Mouse (Mus musculus) hindbrain, embryonic 15.5 days (tissue): ENCODE measurements around the gene Def8. TPM values are rescaled to one million over a fixed set of nuclear protein-coding genes. Genes with fewer than 3 reads are reported as not detected.
A peak's percentile ranks its signal among the peaks of the same experiment; 100 is the strongest.

Experiments used
- ATAC-seq: fragments of 200-750 bp; cut with Nextera tagmentation; 2 replicates; pipeline ENCODE4 v1.8.0; 2017; ENCODE audit warnings: low read depth, moderate number of reproducible peaks, moderate TSS enrichment; ENCODE audit not compliant: low FRiP score
- H3K27ac ChIP-seq: fragments of 300-500 bp; sonication (generic); replicated peaks from 2 replicates; pipeline ENCODE4 v1.5.1; 2015; ENCODE audit warnings: mild to moderate bottlenecking, inconsistent platforms
- H3K27me3 ChIP-seq: fragments of 300-500 bp; sonication (generic); 2 replicates; pipeline ENCODE4 v1.6.1; 2015; ENCODE audit warnings: control low read depth, inconsistent platforms
- H3K36me3 ChIP-seq: fragments of 300-500 bp; sonication (generic); 2 replicates; pipeline ENCODE4 v1.6.1; 2015; ENCODE audit warnings: control low read depth, inconsistent platforms
- H3K4me1 ChIP-seq: fragments of 300-500 bp; sonication (generic); replicated peaks from 2 replicates; pipeline ENCODE4 v1.6.1; 2015; ENCODE audit warnings: control low read depth, inconsistent platforms
- H3K4me2 ChIP-seq: fragments of 300-500 bp; sonication (generic); 2 replicates; pipeline ENCODE4 v1.6.1; 2015; ENCODE audit warnings: moderate library complexity, mild to moderate bottlenecking, inconsistent platforms
- H3K4me3 ChIP-seq: fragments of 300-500 bp; sonication (generic); 2 replicates; pipeline ENCODE4 v1.5.1; 2015; ENCODE audit warnings: mild to moderate bottlenecking, inconsistent platforms
- H3K9ac ChIP-seq: fragments of 300-500 bp; sonication (generic); 2 replicates; pipeline ENCODE4 v1.6.1; 2015; ENCODE audit warnings: inconsistent platforms
- H3K9me3 ChIP-seq: fragments of 300-500 bp; sonication (generic); 2 replicates; pipeline ENCODE4 v1.6.1; 2016; ENCODE audit warnings: control low read depth, inconsistent platforms
- WGBS: fragments of 180-500 bp; shearing (Covaris S2); methylation state at CpG from one replicate; pipeline ENCODE4 v1.1.7; 2015; 5-methylcytosine and 5-hydroxymethylcytosine counted together
- polyA plus RNA-seq: library from polyadenylated mRNA; unstranded; fragments of >200 nt; fragmentation: Nextera tagmentation; extraction: Ambion mirVana; gene quantifications from 2 replicates; pipeline ENCODE4 v1.2.1, GENCODE M21; 2015

Gene Def8
- polyA plus RNA-seq, 1 experiment from 2014 or later = 51.6 TPM

DNA sequence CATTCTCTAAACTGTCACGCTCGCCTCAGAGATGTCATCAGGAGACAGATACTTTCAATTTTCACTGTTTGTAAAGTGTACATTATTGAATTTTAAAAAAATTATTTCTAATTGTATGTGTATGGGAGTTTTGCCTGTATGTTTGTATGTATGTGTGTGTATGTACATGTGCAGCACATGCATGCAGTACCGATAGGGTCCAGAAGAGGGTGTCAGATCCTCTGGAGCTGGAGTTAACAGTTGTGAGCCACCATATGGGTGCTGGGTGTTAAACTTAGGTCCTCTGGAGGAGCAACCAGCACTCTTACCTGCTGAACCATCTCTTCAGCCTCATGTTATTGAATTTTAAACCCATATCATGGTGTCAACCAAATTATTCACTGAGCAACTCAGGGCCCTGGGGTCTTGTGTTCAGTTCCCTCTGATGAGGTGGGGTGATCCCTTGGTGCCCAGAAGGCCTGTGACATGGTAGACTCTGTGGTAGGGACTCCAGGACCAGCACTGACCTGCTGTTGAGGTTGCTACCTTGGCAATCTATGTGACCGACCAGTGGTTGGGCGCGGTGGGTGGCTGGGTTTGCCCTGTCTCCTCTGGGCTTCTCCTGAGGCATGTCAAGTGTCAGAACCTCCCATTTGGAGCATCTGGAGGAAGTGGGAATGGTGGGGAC, 80.6 kb downstream of the Def8 start:
- Histone ChIP-seq H3K4me1 (no peaks in the 10 kb centered on the region), H3K36me3 (peaks cover 83% of the 10 kb centered on the region), H3K9ac (no peak overlapping the region), H3K4me2 (no peak overlapping the region), H3K27me3 (no peaks in the 10 kb centered on the region), H3K27ac (no peak overlapping the region), H3K9me3 (no peaks in the 10 kb centered on the region), H3K4me3 (no peak overlapping the region)
- no peak for ATAC-seq
- WGBS = 99% methylated on average over 6 of the region's 6 CpGs

DNA sequence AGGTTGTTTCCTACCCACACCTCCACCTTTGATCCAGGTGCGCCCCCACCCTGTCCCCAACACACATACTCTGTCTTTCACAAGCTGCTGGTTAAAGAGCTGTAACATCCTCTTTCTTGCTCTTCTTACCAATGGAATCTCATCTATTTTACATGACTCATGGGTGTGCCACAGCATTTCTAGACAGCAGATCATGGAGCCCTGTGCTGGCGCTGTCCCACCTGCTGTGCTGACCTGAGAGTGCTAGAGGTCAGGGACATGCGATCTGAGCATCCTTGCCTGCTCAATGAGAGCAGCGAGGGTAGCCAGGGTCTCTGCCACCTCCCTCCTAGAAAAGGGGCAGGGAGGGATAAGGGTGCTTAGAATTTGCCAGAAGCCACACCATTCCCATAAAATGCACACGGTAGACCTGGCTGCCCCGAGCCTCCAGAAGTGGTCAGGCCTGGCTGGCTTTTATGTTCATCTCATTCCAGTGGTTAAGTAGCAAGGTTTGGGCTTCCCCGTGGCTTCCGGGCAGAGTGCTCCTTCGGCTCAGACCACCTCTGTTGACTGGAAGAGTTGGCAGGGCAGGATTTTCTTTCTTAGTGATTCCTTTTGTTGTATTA, 81.4 kb downstream of the Def8 start:
- no peaks in the 10 kb centered on the region for H3K27me3 ChIP-seq
- peaks cover 86% of the 10 kb centered on the region for H3K36me3 ChIP-seq
- H3K27ac ChIP-seq = peak overlapping the region; percentile 20; the same call in 1 of the 2 replicates
- WGBS = 87% methylated on average over 9 of the region's 9 CpGs
- H3K9me3 ChIP-seq = no peaks in the 10 kb centered on the region
- no peak for ATAC-seq
- H3K9ac ChIP-seq = no peak overlapping the region
- no peak overlapping the region for H3K4me3 ChIP-seq
- no peak overlapping the region for H3K4me2 ChIP-seq
- no peaks in the 10 kb centered on the region for H3K4me1 ChIP-seq

DNA sequence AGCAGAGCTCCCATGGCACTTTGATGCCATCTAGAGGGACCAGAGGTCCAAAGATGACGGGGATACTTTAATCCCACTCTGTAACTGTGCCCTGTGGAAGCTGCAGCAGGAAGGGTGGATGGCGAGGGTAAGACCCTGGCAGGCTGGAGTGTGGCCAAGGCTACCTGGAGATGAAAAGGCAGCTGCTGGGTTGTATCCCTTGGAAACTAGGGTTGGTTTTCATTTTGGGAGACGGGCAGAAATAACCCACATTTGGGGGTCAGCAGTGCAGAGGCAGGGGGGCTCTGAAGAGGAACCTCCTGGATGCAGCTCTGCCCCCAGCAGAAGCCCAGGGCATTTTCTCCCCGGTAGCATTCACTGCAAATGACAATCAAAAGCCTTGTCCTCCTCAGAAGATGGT, 81.9 kb downstream of the Def8 start:
- ATAC-seq = no peak
- no peak overlapping the region for H3K4me3 ChIP-seq
- no peak overlapping the region for H3K4me2 ChIP-seq
- H3K9me3 ChIP-seq = no peaks in the 10 kb centered on the region
- H3K4me1 ChIP-seq = no peaks in the 10 kb centered on the region
- H3K9ac ChIP-seq = no peak overlapping the region
- 74% methylated on average over 4 of the region's 4 CpGs for WGBS
- 0 out of 2 replicates have a peak overlapping the region, but pooled peaks have one; percentile 20 for H3K27ac ChIP-seq
- H3K27me3 ChIP-seq = no peaks in the 10 kb centered on the region
- H3K36me3 ChIP-seq = peaks cover 87% of the 10 kb centered on the region

DNA sequence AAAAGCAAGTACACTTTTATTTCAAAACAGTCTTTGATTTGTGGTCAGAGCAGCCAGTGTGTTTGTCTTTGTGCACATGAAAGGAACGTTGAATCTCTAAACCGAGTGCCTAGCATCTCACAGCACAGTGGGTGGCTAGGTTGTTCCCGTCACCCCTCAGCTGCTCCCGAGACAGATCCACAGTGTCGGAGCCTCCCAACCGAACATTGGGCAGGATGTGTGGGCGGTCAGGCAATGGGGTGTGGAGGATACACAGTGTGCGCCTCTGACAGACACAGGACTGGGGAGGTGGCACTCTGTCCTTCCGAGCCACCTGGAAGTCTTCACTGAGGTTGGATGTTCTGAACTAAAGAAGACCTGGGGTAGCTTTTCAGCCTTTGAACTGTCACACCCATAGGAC, 82.4 kb downstream of the Def8 start:
- no peak overlapping the region for H3K9ac ChIP-seq
- no peak for ATAC-seq
- WGBS = 74% methylated on average over 9 of the region's 9 CpGs
- no peak overlapping the region for H3K27ac ChIP-seq
- H3K4me1 ChIP-seq = no peaks in the 10 kb centered on the region
- no peaks in the 10 kb centered on the region for H3K27me3 ChIP-seq
- no peak overlapping the region for H3K4me2 ChIP-seq
- no peaks in the 10 kb centered on the region for H3K9me3 ChIP-seq
- H3K4me3 ChIP-seq = no peak overlapping the region
- H3K36me3 ChIP-seq = peaks cover 86% of the 10 kb centered on the region

DNA sequence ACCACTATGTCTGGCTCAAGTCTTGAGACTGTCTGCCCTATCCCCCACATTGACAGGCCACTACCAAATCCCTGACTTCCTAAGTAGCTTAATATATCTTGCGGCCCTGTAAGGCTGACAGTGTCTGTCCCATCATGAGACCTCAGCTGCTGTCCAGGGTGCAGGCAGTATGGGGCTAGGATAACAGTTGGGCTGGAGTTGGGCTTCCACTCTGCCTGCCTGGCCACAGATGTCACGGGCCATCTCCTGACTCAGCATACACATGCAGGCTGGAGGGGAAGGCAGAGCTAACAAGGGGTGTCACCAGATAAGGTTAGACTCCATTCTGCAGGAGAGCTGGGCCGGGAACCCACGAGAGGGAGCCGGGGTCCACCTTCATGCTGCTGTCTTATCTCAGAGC, 83.8 kb downstream of the Def8 start:
- no peak overlapping the region for H3K4me2 ChIP-seq
- no peak overlapping the region for H3K27ac ChIP-seq
- ATAC-seq = no peak
- WGBS = 98% methylated on average over 5 of the region's 5 CpGs
- H3K9ac ChIP-seq = no peak overlapping the region
- H3K4me1 ChIP-seq = no peaks in the 10 kb centered on the region
- peaks cover 75% of the 10 kb centered on the region for H3K36me3 ChIP-seq
- no peak overlapping the region for H3K4me3 ChIP-seq
- no peaks in the 10 kb centered on the region for H3K27me3 ChIP-seq
- no peaks in the 10 kb centered on the region for H3K9me3 ChIP-seq

DNA sequence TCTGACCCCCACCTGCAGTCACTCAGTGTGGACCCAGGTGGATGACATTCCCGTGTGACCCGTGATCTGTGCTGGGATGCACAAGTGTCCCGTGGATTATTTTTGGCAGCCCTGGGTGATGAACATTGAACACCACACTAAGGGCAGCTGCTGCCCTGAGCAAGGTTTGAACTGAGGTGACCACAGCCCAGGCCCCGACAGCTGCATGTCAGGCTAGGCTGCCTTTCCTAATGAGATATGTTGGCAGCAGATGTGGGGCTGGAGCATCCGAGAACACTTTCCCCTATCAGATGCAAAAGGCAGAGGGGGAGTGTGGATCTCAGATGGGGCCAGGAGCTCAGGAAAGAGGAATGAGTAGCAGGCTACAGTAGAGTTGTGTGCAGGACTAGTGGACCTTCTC, 87.5 kb downstream of the Def8 start:
- Histone ChIP-seq H3K9ac (no peak overlapping the region), H3K4me1 (peaks cover 27% of the 10 kb centered on the region), H3K36me3 (peaks cover 41% of the 10 kb centered on the region), H3K9me3 (no peaks in the 10 kb centered on the region), H3K4me2 (no peak overlapping the region), H3K4me3 (no peak overlapping the region), H3K27me3 (no peaks in the 10 kb centered on the region), H3K27ac (no peak overlapping the region)
- 77% methylated on average over 5 of the region's 5 CpGs for WGBS
- ATAC-seq = no peak

Other genes starting within 250 kb of the Def8 start
- gene Dpep1, start 237.3 kb upstream of the Def8 start, polyA plus RNA-seq = 0.18 and 0.50 TPM in 2 replicates
- 200 and 215 TPM in 2 replicates for gene Chmp1a, start 210.8 kb upstream of the Def8 start, polyA plus RNA-seq
- 6.2 and 8.7 TPM in 2 replicates for gene Spata33, start 210.7 kb upstream of the Def8 start, polyA plus RNA-seq
- 45.2 and 48.5 TPM in 2 replicates for gene Cdk10, start 198.7 kb upstream of the Def8 start, polyA plus RNA-seq
- gene Spata2l, start 187.3 kb upstream of the Def8 start, polyA plus RNA-seq = 10.1 and 11.4 TPM in 2 replicates
- 24.7 and 25.2 TPM in 2 replicates for gene Zfp276, start 169.3 kb upstream of the Def8 start, polyA plus RNA-seq
- gene Vps9d1, start 169.2 kb upstream of the Def8 start, polyA plus RNA-seq = 58.8 and 66.6 TPM in 2 replicates
- gene Fanca, start 105.0 kb upstream of the Def8 start, polyA plus RNA-seq = 6.9 and 10.6 TPM in 2 replicates
- 38.3 and 39.5 TPM in 2 replicates for gene Spire2, start 90.8 kb upstream of the Def8 start, polyA plus RNA-seq
- gene Tcf25, start 49.8 kb upstream of the Def8 start, polyA plus RNA-seq = 332 and 377 TPM in 2 replicates
- gene Mc1r, start 16.4 kb upstream of the Def8 start, polyA plus RNA-seq = 0.06 and 0.16 TPM in 2 replicates
- gene Tubb3, start 12.1 kb upstream of the Def8 start, polyA plus RNA-seq = 1,757 and 1,788 TPM in 2 replicates
- 49.9 and 52.9 TPM in 2 replicates for gene Afg3l1, start 54.4 kb downstream of the Def8 start, polyA plus RNA-seq
- gene Dbndd1, start 91.9 kb downstream of the Def8 start, polyA plus RNA-seq = 80.1 and 90.3 TPM in 2 replicates
- 39.0 and 43.3 TPM in 2 replicates for gene Gas8, start 95.3 kb downstream of the Def8 start, polyA plus RNA-seq
- 10.5 and 11.9 TPM in 2 replicates for gene Rhou, start 230.4 kb downstream of the Def8 start, polyA plus RNA-seq